Mouse (Mus musculus) small intestine, adult 2 months (tissue): ENCODE measurements at regions not wholly inside any gene's neighbourhood (a gene's known extent, or its start where the extent isn't known, plus 50 kb on each side); places are given as distances from the start of the nearest gene placed in this dataset.

Experiments
- CTCF ChIP-seq: fragments of 200-500 bp; IDR thresholded peaks from 2 replicates; pipeline ENCODE4 v1.5.1; 2012; ENCODE audit warnings: low read depth, mild to moderate bottlenecking, control low read depth, inconsistent platforms, low read length, moderate library complexity, mixed read lengths; ENCODE audit not compliant: insufficient replicate concordance, insufficient read length; ENCODE audit errors: extremely low read depth
- POLR2A ChIP-seq: fragments of 200-500 bp; IDR thresholded peaks from 2 replicates; pipeline ENCODE4 v1.6.1; 2012; ENCODE audit warnings: low read depth, mild to moderate bottlenecking, control low read depth, inconsistent platforms, low read length, moderate library complexity

DNA sequence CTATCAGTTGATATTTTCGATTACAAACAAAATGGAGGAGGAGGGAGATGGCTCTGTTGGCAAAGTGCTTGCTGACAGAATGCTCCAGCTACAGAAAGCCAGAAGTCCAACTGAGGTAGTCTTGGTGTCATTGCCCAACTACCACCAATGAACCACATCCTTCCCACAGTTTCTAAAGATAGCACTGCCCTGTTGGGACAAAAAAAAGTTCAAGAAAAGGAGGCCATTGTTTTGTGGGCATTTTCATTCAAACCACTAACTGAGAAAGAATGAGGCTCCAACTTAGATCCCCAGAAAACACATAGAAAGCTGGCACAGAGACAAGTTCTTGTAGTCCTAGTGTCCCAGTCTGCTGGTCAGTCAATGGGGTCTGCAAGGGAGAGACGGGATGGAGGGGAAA lies 82.1 kb upstream of the Gm3839 start:
- no peak for TF ChIP-seq CTCF
- no peak for TF ChIP-seq POLR2A
